Mouse (Mus musculus) thymus, adult 18-20 months (tissue): ENCODE results near the gene Hmgxb4.

ENCODE experiments used
- DNase-seq, 2 experiments: peaks; one replicate each; pipeline ENCODE4 v3.0.0; 2022; ENCODE audit warnings: mixed read lengths in 2 of 2

The Hmgxb4 gene

DNA sequence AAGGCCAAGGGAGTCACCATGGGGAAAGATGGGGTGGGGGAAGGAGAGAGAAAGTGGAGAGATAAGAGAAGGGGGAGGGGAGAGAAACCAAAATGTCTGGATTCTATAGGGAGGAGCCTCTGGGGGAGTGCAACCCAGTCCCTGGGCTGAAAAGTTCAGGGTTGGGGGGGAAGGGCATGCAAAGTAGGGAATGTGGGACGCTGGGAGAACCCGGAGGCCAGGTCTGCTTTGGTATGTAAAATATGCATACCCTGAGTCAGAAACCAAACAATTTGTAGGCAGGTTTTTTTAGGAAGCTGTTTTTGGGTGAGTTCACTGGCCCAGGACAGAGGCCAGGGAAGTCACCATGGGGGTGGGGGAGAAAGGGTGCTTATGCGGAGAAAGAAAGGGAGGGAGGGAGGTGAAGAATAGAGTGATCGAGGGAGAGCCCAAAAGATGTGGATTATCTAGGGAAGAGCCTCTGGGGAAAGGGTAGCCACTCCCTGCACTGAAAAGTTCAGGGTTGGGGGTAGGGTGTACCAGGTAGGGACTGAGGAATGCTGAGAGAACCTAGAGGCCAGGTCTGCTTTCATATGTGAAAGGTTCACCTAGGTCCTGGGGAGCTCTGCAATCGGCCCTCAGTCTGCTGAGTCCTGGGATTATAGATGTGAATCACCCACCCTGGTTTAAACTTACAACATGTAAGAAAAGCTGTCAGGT is 25.3 kb downstream of the Hmgxb4 start:
- DNase-seq = no peak

DNA sequence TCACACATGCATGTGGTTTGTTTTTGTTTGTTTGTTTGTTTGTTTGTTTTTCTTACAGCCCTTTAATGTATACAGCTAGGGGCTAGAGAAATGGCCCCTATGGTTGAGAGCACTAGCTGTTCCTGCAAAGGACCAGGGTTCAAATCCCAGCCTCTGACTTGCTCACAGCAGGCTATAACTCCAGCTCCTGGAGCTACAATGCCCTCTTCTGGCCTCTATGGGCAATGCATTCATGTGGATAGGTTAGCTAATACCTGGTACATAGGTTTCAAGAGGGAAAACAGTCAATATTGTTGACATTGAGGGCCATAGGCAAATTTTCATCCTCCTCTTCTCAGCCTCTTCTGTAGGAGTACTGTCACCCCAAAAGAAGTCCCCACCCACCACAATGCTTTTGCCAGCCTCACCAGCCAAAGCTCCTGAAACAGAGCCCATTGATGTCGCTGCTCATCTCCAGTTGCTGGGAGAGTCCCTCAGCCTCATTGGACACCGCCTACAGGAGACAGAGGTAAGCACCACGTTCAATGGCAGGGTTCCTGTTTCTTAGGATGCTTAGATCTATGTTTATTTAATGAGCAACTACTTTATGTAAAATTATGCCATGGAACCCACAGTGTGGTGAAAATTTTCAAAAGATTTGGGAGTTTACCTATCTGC is 30.6 kb downstream of the Hmgxb4 start:
- no peak for DNase-seq

DNA sequence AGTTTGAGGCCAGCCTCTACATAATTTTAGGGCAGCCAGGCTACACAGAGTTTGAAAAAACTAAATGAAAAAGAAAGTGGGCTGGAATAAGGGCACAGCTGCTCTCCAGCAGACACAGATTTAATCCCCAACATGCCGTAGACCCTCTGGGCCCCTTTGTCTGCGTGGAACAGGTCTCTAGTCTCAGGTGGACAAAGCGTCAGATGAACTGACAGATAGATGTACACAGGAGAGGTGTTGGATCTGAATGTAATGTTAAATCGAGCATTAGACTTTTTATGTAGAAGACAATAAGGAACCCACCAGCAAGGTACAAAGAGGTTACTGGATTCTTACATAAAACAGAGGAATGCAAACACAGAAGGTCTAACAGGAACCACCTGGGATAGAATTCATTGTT is 32.7 kb downstream of the Hmgxb4 start:
- no peak for DNase-seq

DNA sequence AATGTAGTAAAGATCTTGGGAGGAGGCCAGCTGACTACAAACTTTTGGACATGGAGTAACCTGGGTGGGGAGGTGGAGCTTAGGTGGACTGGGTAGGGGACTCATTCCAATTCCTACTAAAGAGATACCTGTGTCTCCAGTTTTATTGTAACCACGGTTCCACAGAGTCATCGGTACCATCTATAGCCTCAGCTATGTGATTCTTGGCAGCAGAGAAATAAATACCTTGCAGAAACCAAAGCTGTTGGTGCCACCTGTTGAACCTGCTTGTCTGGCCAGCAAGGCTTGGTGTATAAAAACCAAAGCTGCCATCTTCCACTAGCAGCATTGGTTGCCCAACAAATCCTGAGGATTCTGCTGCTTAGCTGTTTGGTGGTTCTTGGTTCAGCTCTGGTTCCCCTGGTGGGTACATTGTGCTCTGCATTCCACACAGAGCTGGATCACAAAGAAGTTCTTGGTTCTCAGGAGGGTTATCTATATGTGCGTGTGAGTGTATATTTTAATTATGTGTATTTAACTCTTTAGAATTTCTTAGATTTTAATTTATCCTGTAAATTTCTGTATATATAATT is 37.4 kb downstream of the Hmgxb4 start:
- DNase-seq = no peak

DNA sequence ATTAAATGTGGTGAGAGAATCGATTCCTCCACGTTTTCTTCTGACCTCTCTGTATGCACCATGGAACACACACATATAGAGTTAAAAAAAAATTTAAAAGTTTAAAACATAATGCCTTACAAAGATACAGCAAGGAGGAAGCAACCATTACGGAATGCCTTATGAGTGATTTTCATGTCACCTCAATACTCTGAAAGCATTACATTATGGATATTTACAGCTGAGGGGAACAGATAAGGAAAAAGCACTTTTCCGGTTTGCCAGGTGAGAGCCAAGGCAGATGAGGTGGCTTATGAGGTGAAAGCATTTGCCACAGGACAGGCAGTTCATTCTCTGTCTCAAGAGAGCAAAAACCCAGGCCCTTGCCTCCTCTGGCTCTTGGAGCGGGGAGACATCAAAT is 39.8 kb downstream of the Hmgxb4 start:
- DNase-seq = no peak

DNA sequence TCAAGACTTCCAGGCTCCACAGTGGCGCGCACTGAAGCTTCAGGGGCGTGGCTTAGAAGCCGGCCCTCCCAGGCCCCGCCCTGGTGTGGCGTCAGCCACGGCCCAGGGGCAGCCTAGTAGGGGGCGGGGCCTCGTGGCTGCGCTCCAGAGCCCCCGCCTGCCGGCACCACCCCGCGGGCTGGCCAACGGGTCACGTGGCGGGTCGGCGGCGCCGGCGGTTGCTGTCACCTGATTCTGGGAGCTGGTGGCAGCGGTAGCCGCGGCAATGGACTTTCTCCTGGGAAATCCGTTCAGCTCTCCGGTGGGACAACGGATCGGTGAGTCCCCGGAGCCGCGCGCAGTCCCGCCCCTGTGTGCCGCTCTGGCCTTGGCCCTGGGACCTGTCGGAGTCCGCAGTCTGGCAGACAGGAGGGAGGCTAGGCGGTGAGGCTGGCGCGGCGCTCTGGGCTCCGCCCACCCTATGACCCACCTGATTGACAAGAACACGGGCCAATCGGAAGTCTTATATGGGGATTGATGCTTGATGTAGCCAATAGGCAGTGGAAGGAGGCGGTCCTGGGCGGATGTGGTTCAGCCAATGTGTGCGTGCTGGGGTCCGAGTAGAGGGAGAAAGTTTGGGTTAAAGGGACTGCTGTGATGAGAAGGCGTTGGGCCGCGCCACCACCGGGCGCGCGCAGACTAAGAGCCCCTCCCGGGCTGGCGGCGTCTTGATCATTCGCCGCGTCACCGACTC is 40.5 kb downstream of the Hmgxb4 start, which contains the start of gene Tom1:
Tom1 (plus strand) TSS at position 195 of the 733 bp plus-strand sequence.
- peak; percentile 91 to 95 for DNase-seq

DNA sequence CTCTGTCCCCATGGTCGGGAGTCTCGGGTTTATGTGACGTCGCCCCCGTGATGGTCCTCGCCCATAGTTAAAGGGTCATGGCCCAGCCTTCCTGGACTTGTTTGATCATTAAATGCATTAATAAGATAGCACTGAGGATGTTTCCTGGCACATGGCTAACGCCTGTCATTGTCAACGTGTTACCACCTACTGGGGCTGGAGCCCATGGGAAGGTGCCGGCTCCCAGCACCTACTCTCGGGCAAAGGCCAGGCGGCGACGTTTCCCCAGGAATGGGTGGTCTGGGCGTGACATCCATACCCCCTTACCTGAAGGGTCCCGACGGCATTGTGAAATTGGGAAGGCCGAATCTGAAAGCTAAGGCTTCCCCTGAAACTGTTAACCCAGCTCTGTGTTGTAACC is 41.1 kb downstream of the Hmgxb4 start:
- peak in 1 of 2 experiments; percentile 29 for DNase-seq

DNA sequence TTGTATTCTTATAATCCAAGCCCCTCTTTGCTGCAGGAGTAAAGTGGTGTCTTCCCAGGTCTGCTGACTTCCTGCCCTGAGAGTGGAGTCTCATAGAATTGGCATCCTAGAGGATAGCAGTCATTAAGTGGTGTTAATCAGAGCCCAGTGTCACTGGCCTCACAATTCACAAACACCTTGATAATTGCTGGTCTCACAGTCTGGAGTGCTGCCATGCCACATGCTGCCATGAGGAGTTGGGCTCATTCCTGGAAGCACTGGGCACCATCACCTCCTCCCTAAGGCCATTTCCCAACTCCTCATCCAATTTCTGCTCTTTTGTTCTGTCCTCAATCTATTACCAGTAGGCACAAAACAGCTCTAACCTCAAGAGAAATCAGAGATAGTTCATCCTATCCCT is 42.5 kb downstream of the Hmgxb4 start:
- no peak for DNase-seq

DNA sequence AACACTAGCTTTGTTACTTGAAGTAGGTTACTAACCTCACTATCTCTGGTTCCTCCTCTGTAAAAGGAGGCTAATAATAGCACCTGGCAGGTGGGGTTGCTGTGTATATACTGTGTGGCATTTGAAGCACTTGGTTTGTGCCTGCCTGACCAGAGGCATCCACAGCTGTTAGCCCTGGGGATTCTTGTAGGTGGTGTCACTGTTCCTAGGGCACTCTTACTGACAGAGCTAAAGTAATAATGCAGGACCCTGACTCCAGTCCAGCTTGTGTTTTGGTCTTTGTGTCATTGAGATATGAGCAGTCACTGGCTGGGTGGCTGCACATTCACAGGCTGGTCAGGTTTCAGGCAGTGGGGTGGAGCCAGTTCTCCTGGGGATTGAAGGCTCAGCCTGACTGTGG is 45.3 kb downstream of the Hmgxb4 start:
- no peak for DNase-seq

DNA sequence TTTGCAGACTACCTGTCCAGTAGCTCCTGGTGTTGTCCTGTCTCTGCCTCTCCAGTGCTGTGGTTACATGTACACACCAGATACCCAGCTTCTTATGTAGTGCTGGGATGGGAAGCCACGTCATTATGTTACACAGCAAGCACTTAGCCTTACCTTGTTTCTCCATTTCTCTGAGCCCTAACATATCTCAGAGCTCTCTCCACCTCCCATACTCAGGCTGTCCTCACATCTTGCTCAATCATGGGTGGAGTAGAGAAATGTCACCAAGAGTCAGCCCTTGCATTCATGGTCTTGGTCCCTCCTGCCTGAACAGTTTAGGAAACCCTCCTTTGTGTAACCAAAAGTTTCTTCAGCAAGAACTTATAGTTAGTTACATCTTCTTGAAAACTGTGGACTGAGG is 46.6 kb downstream of the Hmgxb4 start:
- no peak for DNase-seq

DNA sequence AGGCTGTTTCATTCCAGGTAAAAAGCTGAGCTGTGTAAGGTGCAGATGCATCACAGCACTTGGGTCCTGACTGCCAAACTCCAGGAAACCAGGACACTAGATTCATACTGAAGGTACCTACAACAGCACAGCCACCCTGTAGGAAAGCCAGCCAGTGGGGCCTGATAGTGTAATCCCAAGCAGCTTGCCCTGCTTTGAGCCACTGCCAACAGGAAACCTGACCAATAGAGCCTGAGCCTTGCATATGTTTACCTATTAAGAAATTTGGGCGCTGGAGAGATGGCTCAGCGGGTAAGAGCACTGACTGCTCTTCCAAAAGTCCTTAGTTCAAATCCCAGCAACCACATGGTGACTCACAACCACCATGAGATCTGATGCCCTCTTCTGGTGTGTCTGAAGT is 49.0 kb downstream of the Hmgxb4 start:
- DNase-seq = no peak

DNA sequence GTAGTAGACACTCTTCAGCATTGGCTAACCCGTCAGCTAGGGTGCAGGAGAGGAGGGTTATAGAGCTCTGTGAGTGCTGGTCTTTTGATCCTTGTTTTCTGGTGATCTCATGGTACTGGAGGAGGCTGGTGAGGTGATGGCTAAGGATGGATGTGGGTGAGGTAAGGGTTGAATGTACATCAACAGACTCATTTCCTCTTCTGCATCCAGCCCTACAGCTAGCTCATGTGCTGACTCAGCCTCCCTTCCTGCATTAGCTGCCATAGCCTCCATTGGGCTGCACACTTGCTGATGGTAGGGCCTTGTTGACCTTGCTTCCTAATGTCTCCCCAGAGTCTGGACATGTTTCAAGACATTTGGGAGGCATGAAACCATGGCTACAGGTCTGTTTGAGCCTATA is 49.8 kb downstream of the Hmgxb4 start:
- no peak for DNase-seq

DNA sequence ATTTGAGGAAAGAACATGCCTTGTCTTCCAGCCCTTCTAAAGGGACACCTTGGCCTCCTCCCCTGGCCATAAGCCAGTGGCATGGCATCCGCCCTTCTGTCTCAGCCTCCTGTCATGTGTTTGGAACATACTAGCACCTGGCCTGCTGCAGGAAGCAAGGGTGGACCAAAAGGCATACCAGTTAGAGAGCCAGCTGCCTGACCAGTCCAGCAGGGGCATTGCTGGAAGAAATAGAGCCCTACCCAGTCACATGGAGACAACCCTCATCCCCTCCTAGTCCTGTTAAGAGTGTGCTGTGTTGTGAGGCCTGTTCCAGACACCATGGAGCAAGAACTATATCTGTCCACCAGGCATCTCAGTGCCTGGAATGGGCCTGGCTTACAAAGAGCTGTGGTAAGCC is 53.1 kb downstream of the Hmgxb4 start:
- no peak for DNase-seq

DNA sequence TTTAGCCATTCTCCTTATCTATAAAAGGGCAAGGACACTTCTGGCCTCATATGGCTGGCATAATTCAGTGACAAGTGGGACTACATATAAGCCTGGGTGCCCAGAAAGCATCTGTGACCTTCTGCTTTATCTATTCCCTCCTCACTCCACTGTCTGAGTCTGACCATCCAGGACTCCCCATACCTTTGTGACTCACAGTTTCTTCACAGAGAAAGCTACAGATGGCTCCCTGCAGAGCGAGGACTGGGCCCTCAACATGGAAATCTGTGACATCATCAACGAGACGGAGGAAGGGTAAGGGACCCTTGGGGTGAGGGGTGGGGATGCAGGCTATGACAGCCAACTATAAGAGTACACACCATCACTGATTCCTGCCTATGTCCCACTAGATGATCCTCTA is 54.6 kb downstream of the Hmgxb4 start:
- no peak for DNase-seq

DNA sequence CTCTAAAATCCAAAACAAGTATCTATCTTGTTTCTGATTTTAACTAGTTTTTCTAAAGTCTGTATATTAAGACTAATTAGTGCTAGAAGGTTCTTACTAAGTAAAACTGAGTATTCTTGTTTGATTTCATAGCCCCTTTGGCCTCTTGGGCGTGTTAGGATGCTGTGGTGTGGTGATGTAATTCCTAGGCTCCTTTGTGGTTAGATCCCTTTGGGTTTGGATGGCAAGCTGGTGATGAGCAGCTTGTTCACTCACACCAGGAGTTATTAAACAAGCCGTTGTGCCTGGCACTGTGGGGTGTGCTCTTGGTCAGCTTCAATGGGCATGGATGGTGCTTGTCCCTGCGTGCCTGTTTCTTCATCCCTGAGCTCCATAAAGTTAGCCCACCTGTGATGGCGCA is 60.2 kb downstream of the Hmgxb4 start:
- DNase-seq = no peak

DNA sequence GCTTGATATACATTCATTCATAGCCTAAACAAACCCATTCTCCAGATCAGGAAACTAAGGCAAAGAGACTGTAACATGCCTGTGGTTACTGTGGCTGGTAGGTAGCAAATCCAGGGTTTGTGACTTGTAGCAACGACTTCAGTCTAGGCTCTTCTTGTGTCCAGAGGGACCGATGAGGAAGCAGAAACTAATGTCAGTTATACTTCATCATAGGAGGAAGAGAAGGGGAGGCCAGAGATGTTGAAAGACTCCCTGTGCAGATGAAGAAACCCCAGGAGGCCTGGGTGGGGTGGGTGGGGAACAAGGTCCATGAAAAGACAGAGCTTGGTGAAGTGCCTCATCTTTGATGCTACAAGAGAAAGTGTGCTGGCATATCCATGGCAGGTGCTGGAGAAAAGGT is 62.5 kb downstream of the Hmgxb4 start:
- DNase-seq = no peak

DNA sequence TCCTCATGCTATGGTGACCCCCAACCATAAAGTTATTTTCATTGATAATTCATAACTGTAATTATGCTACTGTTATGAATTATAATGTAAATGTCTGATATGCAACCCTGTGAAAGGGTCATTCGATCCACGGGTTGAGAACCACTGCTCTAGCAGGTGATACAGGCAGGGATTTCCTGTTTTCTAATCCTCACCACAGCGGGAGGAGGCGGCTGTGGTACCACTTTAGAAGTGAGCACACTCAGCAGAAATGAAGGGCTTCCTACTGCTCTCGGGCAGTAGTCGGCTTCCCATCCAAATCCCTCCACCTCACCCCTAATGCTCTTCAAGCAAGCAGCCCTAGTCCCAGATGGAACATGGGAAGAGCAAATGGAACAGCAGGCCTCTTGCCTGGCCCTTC is 66.9 kb downstream of the Hmgxb4 start:
- no peak for DNase-seq

DNA sequence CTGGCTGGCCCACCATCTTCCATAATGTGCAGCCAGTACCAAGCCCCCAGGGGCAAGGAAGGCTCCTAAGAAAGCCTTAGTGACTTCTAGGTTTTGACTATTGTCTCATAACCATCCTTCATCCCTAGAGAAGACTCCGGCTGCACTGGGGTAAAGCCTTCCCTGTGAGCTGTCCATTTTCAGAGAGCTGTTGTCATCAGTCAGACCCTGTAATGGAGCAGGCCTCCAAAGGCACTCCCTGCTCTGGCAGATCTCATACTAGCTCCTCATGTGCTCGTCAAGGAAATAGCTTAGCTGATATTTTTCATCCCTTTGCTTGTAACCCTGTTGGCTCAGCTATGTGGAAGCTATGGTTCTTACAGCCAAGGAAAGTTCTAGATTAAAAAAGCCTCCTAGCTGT is 67.7 kb downstream of the Hmgxb4 start:
- no peak for DNase-seq

DNA sequence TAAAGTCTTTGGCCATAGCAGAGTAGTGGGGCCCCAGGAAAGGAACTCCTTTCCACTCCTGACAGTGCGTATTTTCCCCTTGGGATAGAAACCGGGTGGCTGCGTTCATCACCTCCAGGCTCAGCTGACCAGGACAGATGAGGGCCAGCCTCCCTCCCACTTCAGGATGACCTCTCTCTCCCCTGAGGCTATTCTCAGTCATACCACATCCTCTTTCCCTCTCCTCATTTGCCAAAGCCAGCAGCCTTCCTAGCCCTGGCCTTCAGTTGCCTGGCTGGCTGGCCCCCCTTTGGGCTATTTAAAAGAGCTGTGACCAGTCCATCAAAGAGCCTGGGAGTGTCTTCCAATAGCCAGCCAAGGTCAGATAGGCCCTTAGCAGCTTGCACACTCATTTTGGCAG is 70.1 kb downstream of the Hmgxb4 start:
- DNase-seq = no peak

DNA sequence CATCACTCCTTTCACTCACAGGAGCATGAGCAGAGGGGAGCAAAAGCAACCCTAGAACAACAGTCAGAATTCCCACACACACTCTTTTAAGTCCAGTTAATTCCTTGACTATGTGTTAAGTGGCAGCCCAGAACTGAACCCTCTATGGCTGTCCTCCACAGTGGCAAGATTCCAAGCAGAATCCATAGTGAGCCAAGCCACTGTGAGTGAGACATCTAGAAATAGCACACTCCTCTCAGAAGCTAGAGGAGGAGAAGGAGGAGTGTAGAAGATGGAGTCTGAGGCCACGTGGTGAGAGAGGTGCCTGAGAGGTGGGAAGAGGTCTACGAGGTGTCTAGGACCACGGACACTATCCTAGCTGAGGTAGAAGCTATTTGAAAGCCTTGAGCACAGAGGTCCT is 71.6 kb downstream of the Hmgxb4 start:
- no peak for DNase-seq

DNA sequence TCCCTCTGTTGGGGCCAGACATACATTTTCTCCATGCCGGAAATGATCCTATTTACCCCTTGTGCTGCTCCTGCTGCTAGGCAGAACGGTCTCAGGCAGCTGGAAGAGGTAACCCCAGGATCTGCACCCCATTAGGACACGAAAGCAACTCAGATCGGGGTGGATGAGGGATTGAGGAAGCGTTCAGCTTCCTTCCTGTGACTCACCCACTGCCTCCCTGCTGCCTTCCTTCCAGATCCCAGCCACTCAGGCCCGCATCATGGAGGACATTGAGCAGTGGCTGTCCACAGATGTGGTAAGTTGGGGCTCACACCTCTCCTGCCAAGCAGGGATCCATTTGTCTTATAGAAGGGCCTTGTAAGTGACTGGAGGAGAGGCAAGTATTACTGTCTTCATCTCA is 74.1 kb downstream of the Hmgxb4 start:
- DNase-seq = no peak

DNA sequence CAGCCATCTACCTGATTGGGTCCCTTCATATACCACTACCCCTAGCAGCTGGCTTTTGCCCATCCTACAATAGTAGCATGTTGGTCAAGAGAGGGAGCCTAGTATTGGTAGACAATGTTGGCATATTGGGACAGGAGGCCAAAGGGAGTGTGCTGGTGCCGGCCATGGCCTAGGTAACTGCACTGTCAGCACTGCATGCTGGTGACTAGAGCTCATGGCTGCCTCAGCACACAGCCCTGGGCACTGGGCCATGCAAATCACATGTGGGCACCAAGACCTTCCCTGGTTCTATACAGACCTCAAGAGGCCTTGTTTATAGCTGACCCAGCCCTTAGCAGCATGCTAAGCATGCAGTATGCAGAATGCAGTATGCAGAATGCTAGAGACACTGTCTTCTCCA is 77.1 kb downstream of the Hmgxb4 start:
- no peak for DNase-seq

DNA sequence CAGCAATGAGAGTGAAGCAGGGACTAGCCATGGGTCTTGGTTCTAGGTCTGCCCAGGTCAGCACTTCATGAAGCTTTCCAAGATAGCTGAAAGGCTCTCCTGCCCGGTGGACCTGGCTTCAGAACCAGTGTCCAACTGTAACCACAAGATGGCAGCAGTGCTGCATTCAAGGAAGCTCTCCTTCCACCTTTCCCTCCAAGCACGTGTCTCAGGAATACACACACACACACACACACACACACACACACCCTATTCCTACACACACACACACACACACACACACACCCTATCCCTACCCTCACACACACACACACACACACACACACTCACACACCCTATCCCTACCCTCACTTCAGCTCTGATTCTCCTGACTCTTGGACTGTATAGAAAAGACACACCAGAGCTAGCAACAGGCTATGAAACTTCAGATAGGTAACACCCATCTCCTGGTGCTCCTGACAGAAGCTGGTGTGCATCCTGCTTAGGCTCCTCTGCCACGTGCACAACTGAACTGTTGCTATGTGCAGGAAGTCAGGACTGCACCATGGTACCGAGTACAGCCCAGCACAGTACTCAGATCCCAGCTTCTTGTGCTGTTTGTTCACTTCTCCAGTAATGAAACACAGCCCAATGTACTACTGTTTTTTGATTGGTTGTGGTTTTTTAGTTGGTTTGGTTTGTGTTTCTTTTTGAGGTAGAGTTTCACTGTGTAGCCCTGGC is 78.6 kb downstream of the Hmgxb4 start:
- peak; percentile 43 to 44 for DNase-seq
